Mouse (Mus musculus): ENCODE data around the gene Pcdh15. TPM values are rescaled to one million over a fixed set of nuclear protein-coding genes. Genes with fewer than 3 reads are reported as not detected.

The Pcdh15 gene
- polyA plus RNA-seq, 1 experiment from 2014 or later = 0.66 TPM

- H3K36me3 ChIP-seq = no peaks in the 10 kb centered on the region
- ATAC-seq = no peak
- H3K27me3 ChIP-seq (replicated peaks) = no peaks in the 10 kb centered on the region
- no peaks in the 10 kb centered on the region for H3K4me1 ChIP-seq
- H3K27ac ChIP-seq = no peak overlapping the region
- H3K9ac ChIP-seq = no peak overlapping the region
- H3K9me3 ChIP-seq (replicated peaks) = 0 out of 2 replicates have a peak, but pooled peaks cover 4% of the 10 kb centered on the region
- H3K4me3 ChIP-seq = no peak overlapping the region
- WGBS (ENCODE audit: insufficient replicate concordance) = 54% methylated on average over 6 of the region's 6 CpGs
- H3K4me2 ChIP-seq = no peak overlapping the region
Observed at GRCm38 (mm10) chr10:74269637-74270269, 1170.6 kb downstream of the Pcdh15 start.

DNA sequence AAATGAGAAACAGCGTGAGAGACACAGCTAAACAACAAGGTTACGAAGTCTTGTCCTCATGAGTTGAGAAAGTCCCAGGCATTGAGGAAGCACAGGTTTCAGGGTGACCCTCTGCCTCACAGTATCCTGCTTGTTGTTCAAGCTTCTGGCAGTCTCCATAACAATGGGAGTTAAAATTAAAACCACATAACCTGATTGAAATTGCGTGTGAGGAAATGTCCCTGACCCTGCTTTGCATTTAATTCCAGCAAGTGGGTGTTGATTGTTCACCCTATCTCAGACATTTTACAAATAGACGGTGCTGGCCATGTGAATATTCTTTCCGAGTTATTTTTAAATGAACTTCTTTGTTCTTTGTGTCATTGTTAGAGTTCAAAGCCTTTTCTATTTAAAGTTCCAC lies 1171.8 kb downstream of the Pcdh15 start:
- Histone ChIP-seq H3K4me2 (no peak overlapping the region), H3K4me1 (no peaks in the 10 kb centered on the region), H3K9ac (no peak overlapping the region), H3K27ac (no peak overlapping the region), H3K4me3 (no peak overlapping the region), H3K36me3 (no peaks in the 10 kb centered on the region), H3K9me3 (replicated peaks) (0 out of 2 replicates have a peak, but pooled peaks cover 4% of the 10 kb centered on the region), H3K27me3 (replicated peaks) (no peaks in the 10 kb centered on the region)
- ATAC-seq = no peak
- 67% methylated on average over 5 of the region's 5 CpGs for WGBS (ENCODE audit: insufficient replicate concordance)

DNA sequence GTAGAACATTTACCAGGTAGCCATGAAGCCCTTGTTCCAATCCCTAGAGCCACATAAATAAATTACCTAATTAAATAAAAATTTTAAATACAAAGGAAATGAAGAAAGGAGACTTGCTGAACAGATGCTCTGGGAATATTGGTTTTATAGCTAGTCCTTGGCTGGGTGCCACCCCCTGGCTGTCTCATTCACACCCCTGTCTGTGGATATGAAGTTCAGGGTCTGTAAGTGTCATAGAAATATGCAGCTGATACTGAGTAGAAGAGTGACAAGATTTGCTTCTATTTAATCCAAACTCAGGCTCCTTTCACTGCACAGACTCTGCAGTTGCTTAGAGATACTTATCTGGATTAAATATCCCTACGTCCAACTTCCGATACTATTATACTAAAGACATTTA lies 1205.0 kb downstream of the Pcdh15 start:
- Histone ChIP-seq H3K9ac (no peak overlapping the region), H3K36me3 (no peaks in the 10 kb centered on the region), H3K4me3 (no peak overlapping the region), H3K4me1 (no peaks in the 10 kb centered on the region), H3K9me3 (replicated peaks) (no peaks in the 10 kb centered on the region), H3K4me2 (no peak overlapping the region), H3K27ac (no peak overlapping the region), H3K27me3 (replicated peaks) (no peaks in the 10 kb centered on the region)
- WGBS (ENCODE audit: insufficient replicate concordance) = 77% methylated on average over 2 of the region's 2 CpGs
- no peak for ATAC-seq

- Histone ChIP-seq H3K36me3 (no peaks in the 10 kb centered on the region), H3K4me2 (no peak overlapping the region), H3K27me3 (replicated peaks) (no peaks in the 10 kb centered on the region), H3K4me3 (no peak overlapping the region), H3K4me1 (no peaks in the 10 kb centered on the region), H3K27ac (no peak overlapping the region), H3K9me3 (replicated peaks) (no peaks in the 10 kb centered on the region), H3K9ac (no peak overlapping the region)
- no peak for ATAC-seq
- WGBS (ENCODE audit: insufficient replicate concordance) = 51% methylated on average over 5 of the region's 5 CpGs
Observed at GRCm38 (mm10) chr10:74305439-74306158, 1206.5 kb downstream of the Pcdh15 start.

- 70% methylated on average over 2 of the region's 3 CpGs for WGBS (ENCODE audit: insufficient replicate concordance)
- no peaks in the 10 kb centered on the region for H3K36me3 ChIP-seq
- no peak for ATAC-seq
- H3K4me2 ChIP-seq = no peak overlapping the region
- H3K4me3 ChIP-seq = no peak overlapping the region
- no peaks in the 10 kb centered on the region for H3K4me1 ChIP-seq
- H3K27ac ChIP-seq = no peak overlapping the region
- no peaks in the 10 kb centered on the region for H3K27me3 ChIP-seq (replicated peaks)
- H3K9me3 ChIP-seq (replicated peaks) = no peaks in the 10 kb centered on the region
- no peak overlapping the region for H3K9ac ChIP-seq
Observed at GRCm38 (mm10) chr10:74307035-74307434, 1207.9 kb downstream of the Pcdh15 start.

DNA sequence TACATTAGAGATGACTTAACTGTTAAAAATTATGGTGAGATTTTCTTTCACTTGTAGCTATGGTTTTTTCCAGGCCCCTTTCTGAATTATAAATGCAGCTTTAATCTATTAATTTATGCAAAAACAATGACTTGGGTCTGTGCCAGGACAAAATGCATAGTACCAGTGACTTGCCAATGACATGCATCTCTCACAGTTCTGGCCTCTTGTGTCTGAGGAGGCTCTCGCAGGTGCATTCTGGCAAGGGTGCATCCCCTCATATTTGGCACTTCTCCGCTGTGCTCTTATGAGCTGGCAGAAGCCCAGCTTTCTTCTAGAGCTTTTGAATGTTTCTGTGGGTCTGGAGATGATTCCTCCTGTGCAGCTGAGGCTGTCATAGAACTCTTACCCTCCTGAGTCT lies 1216.9 kb downstream of the Pcdh15 start:
- H3K4me2 ChIP-seq = no peak overlapping the region
- WGBS (ENCODE audit: insufficient replicate concordance) = 72% methylated on average over 2 of the region's 2 CpGs
- H3K27ac ChIP-seq = no peak overlapping the region
- H3K4me1 ChIP-seq = no peaks in the 10 kb centered on the region
- H3K9me3 ChIP-seq (replicated peaks) = no peaks in the 10 kb centered on the region
- H3K9ac ChIP-seq = no peak overlapping the region
- ATAC-seq = no peak
- no peaks in the 10 kb centered on the region for H3K27me3 ChIP-seq (replicated peaks)
- no peaks in the 10 kb centered on the region for H3K36me3 ChIP-seq
- no peak overlapping the region for H3K4me3 ChIP-seq

- H3K4me2 ChIP-seq = no peak overlapping the region
- H3K4me3 ChIP-seq = no peak overlapping the region
- H3K9ac ChIP-seq = no peak overlapping the region
- no peaks in the 10 kb centered on the region for H3K9me3 ChIP-seq (replicated peaks)
- no peak for ATAC-seq
- 83% methylated on average over 7 of the region's 7 CpGs for WGBS (ENCODE audit: insufficient replicate concordance)
- no peaks in the 10 kb centered on the region for H3K27me3 ChIP-seq (replicated peaks)
- H3K4me1 ChIP-seq = no peaks in the 10 kb centered on the region
- H3K36me3 ChIP-seq = no peaks in the 10 kb centered on the region
- no peak overlapping the region for H3K27ac ChIP-seq
Observed at GRCm38 (mm10) chr10:74335412-74335811, 1236.3 kb downstream of the Pcdh15 start.

DNA sequence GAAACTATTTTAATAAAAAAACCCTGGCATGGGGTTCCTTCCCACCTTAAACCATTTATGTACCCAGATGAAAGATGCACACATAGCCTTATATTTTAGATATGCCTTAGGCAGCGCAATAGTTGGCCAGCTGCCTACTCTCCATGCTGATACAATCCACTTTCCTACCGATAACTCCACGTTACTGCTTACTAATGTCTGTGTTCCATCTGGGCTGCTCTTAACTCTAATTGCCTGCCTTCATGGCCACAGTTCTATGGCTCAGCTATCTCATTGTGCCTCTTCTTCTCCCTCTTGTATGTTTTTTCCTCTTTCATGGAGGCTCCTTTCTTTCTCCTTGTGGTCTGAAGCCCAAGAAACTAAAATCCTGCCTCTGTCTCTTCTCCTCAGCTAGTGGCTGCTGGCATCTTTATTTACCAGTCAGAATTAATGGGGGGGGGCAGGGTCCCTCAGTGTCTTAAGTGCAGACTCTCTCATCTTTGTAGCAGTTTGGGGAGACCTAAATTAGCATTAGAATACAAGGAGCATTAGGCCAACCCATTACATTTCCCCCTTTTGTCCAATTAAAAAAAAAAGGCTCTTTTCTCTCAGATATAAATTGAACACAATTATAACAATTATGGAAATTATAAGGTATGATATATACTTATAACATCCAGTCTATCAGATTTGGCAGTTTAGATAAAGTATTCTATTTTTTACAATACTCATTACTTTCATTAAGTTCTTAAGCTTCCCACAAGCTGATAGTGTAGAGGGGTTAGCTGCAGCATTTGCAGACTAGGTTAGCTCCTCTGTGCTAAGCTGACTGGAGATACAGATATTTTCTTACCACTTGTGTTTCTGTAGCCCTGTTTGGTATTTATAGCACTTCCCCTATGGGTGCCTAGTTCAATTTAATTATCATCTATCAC lies 1240.4 kb downstream of the Pcdh15 start:
- H3K4me3 ChIP-seq = no peak overlapping the region
- WGBS (ENCODE audit: insufficient replicate concordance) = 70% methylated on average over 3 of the region's 3 CpGs
- H3K27ac ChIP-seq = no peak overlapping the region

DNA sequence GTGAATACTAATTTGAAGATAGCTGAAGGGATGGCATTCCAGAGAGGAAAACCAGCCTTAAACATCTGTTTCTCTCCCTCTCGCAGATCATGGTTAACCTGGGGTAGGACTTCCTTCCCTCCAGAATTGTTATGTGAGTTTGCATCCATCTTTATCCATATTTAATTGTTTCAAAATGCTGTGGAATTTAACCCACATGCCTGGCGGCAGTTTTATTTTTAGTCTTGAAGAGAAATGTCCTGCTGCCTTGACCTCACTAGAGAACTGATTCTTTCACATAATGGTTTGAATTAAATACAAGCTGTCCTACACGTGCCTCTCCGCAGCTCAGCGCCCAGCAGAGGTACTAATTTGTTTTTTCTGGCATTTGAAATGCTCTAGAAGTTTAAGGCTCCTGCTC lies 1260.4 kb downstream of the Pcdh15 start:
- Histone ChIP-seq H3K27me3 (replicated peaks) (no peaks in the 10 kb centered on the region), H3K9ac (no peak overlapping the region), H3K4me1 (no peaks in the 10 kb centered on the region), H3K4me3 (no peak overlapping the region), H3K4me2 (no peak overlapping the region), H3K27ac (no peak overlapping the region), H3K9me3 (replicated peaks) (no peaks in the 10 kb centered on the region), H3K36me3 (no peaks in the 10 kb centered on the region)
- ATAC-seq = no peak
- WGBS (ENCODE audit: insufficient replicate concordance) = 58% methylated on average over 5 of the region's 5 CpGs

More for the DNA sequence above, 1240.4 kb downstream of the Pcdh15 start:
- Histone ChIP-seq H3K9ac (no peak overlapping the region), H3K4me2 (no peak overlapping the region), H3K9me3 (replicated peaks) (no peaks in the 10 kb centered on the region), H3K36me3 (no peaks in the 10 kb centered on the region), H3K4me1 (no peaks in the 10 kb centered on the region), H3K27me3 (replicated peaks) (no peaks in the 10 kb centered on the region)
- ATAC-seq = no peak

GRCm38 (mm10) chr10:74378697-74379096 lies 1279.6 kb downstream of the Pcdh15 start:
- 63% methylated on average over 1 of the region's 1 CpGs for WGBS (ENCODE audit: insufficient replicate concordance)

DNA sequence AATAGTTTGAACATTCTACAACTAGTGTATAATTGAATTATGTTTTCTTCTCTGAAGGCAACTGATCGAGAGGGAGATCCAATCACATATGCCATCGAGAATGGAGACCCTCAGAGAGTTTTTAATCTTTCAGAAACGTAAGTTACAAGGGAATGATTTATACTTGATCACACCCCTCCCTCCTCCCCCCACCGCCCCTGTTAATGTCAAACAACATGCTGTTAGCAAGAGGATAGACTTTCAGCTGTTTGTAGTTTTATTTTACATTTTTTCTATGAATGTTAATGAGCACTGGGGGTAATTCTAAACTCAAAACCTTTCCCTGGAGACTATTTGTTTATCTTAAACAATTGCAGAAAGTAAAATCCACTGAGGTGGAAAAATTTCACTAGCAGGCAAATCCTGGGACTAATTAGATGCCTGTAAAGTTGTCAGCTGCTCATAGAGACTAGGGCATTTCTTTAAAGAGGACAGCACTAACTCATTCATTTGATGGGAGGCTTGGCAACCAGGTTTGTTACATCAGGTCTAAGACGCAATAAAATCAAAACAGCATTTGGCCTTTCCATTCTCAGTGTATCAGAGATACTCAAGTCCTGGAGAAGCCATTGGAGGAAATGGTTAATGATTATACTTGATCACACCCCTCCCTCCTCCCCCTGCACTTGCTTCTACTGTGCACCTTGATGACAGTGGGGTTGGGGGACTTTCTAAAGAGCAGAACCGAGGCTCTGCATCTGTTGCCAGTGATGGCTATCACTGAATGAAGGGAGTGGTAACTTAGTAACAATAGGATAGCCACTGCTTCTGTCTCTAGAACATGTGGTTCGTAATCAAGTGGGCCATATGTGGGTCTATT lies 1280.4 kb downstream of the Pcdh15 start:
- Histone ChIP-seq H3K36me3 (no peaks in the 10 kb centered on the region), H3K4me3 (no peak overlapping the region), H3K27ac (no peak overlapping the region), H3K9ac (no peak overlapping the region), H3K4me2 (no peak overlapping the region), H3K9me3 (replicated peaks) (no peaks in the 10 kb centered on the region), H3K4me1 (no peaks in the 10 kb centered on the region), H3K27me3 (replicated peaks) (no peaks in the 10 kb centered on the region)
- 47% methylated on average over 7 of the region's 7 CpGs for WGBS (ENCODE audit: insufficient replicate concordance)
- no peak for ATAC-seq

More at GRCm38 (mm10) chr10:74378697-74379096, 1279.6 kb downstream of the Pcdh15 start:
- Histone ChIP-seq H3K9ac (no peak overlapping the region), H3K4me2 (no peak overlapping the region), H3K36me3 (no peaks in the 10 kb centered on the region), H3K27ac (no peak overlapping the region), H3K4me3 (no peak overlapping the region), H3K27me3 (replicated peaks) (no peaks in the 10 kb centered on the region), H3K9me3 (replicated peaks) (no peaks in the 10 kb centered on the region), H3K4me1 (no peaks in the 10 kb centered on the region)
- no peak for ATAC-seq
